Comparison of ENCODE assay signal across 24 mouse cellular contexts in genomic region chr14:8223506-8224293, GRCm38 (mm10). TPM values are rescaled to one million over a fixed set of nuclear protein-coding genes. Genes with fewer than 3 reads are reported as not detected.
A peak's percentile ranks its signal among the peaks of the same experiment; 100 is the strongest.
DNase-seq lines count a peak whose midpoint lies in the region; ATAC-seq and TF ChIP-seq lines count a peak whose summit lies in the region.
"Had no signal": no experiment of that assay in that cellular context is flagged by ENCODE, and none has a peak within 500 bp of the region (broad histone marks: within the 10 kb centered on the region; RNA-seq: fewer than 3 reads in every experiment).

No protein-coding gene starts in this region.

- peaks cover 14% of the 10 kb centered on the region for H3K36me3 ChIP-seq in liver, embryonic 12.5 days
- H3K36me3 ChIP-seq in limb, embryonic 10.5 days, result peaks cover 8% of the 10 kb centered on the region

- H3K4me1 ChIP-seq in bone marrow macrophage, adult 2 months (ENCODE audit: control insufficient read depth, insufficient read depth, low read length), result peaks cover 9% of the 10 kb centered on the region
- peaks cover 46% of the 10 kb centered on the region for H3K4me1 ChIP-seq in liver, embryonic 12.5 days
- peaks cover 5% of the 10 kb centered on the region for H3K4me1 ChIP-seq in limb, embryonic 10.5 days
- H3K4me1 ChIP-seq: embryonic facial prominence, embryonic 13.5 days had no signal

- peak; percentile 75 for ATAC-seq in liver, embryonic 12.5 days
- peak; percentile 83 for ATAC-seq in megakaryocyte progenitor cell, adult 5-6 weeks (replicated peaks; ENCODE audit: poor library complexity)
- ATAC-seq: inflammation-experienced regulatory T-cells, adult 6 months had no signal

- no peak overlapping the region for H3K9ac ChIP-seq in liver, embryonic 12.5 days
- H3K9ac ChIP-seq: embryonic facial prominence, embryonic 13.5 days; limb, embryonic 13.5 days; midbrain, embryonic 12.5 days; neural tube, embryonic 15.5 days had no signal

- H3K4me2 ChIP-seq in liver, embryonic 12.5 days, result peak overlapping the region; percentile 39
- H3K4me2 ChIP-seq: embryonic facial prominence, embryonic 13.5 days; heart, embryonic 11.5 days; limb, embryonic 13.5 days; midbrain, embryonic 12.5 days; neural tube, embryonic 15.5 days had no signal

- 0 out of 2 replicates have a peak overlapping the region, but pooled peaks have one; percentile 20 for H3K4me3 ChIP-seq in bone marrow macrophage, adult 2 months (ENCODE audit: insufficient read depth, low read length)
- H3K4me3 ChIP-seq in liver, embryonic 12.5 days, result no peak overlapping the region
- no peak overlapping the region for H3K4me3 ChIP-seq in limb, embryonic 10.5 days
- H3K4me3 ChIP-seq: embryonic facial prominence, embryonic 13.5 days; forebrain, embryonic 10.5 days; left cerebral cortex, adult 2 months; limb, embryonic 13.5 days; midbrain, embryonic 12.5 days; myocyte; neural tube, embryonic 15.5 days had no signal

- no peak for TF ChIP-seq POLR2A in bone marrow macrophage, adult 2 months (IDR thresholded peaks at IDR 0.05; ENCODE audit: borderline replicate concordance, low read depth, low read length)

- no peak for TF ChIP-seq CTCF in bone marrow macrophage, adult 2 months (IDR thresholded peaks at IDR 0.05; ENCODE audit: low read depth, low read length)

- WGBS in liver, embryonic 12.5 days (ENCODE audit: insufficient replicate concordance), result 27% methylated on average over 10 of the region's 10 CpGs
- WGBS in limb, embryonic 10.5 days, result 94% methylated on average over 10 of the region's 10 CpGs

- no peaks in the 10 kb centered on the region for H3K9me3 ChIP-seq in liver, embryonic 12.5 days (replicated peaks)
- no peaks in the 10 kb centered on the region for H3K9me3 ChIP-seq in limb, embryonic 10.5 days (replicated peaks)
- H3K9me3 ChIP-seq: embryonic facial prominence, embryonic 13.5 days; forebrain, embryonic 10.5 days; limb, embryonic 13.5 days; midbrain, embryonic 12.5 days; neural tube, embryonic 15.5 days had no signal

- peak; percentile 72 for DNase-seq in 416B (ENCODE audit: low read depth)
- no peak for DNase-seq in frontal cortex, postnatal 10 days (ENCODE audit: low spot score in 2 of 2)
- DNase-seq in limb, embryonic 10.5 days (ENCODE audit: low spot score), result no peak
- no peak for DNase-seq in testis, postnatal 10 days (ENCODE audit: low spot score)
- DNase-seq: cerebellum, adult 18-20 months; gastrocnemius, postnatal 14 days; heart, postnatal 14 days; kidney, adult 8-10 months; kidney, postnatal 25 days; retina, postnatal 1 day had no signal

- no peaks in the 10 kb centered on the region for H3K27me3 ChIP-seq in liver, embryonic 12.5 days (replicated peaks)
- H3K27me3 ChIP-seq in limb, embryonic 10.5 days (ENCODE audit: low read depth, poor library complexity, severe bottlenecking), result no peaks in the 10 kb centered on the region
- H3K27me3 ChIP-seq: embryonic facial prominence, embryonic 13.5 days; limb, embryonic 13.5 days; neural tube, embryonic 15.5 days had no signal

- no peak overlapping the region for H3K27ac ChIP-seq in bone marrow macrophage, adult 2 months (ENCODE audit: insufficient read depth, low read depth, low read length)
- no peak overlapping the region for H3K27ac ChIP-seq in liver, embryonic 12.5 days
- H3K27ac ChIP-seq in limb, embryonic 10.5 days, result no peak overlapping the region
- H3K27ac ChIP-seq: embryonic facial prominence, embryonic 13.5 days; forebrain, embryonic 10.5 days; left cerebral cortex, adult 2 months; limb, embryonic 13.5 days; midbrain, embryonic 12.5 days; neural tube, embryonic 15.5 days had no signal

RNA-seq across cellular contexts. Expression of gene Kctd6, which starts 9.8 kb away (rescaled TPM):
- 13.3 and 15.3 TPM in 2 replicates for polyA plus RNA-seq in bone marrow macrophage, adult 2 months (2012; ENCODE audit: insufficient read depth, insufficient read length, missing spikeins)
- 7.8 and 8.6 TPM in 2 replicates for polyA plus RNA-seq in liver, embryonic 12.5 days (2016; fragmentation: Nextera tagmentation; extraction: Ambion mirVana)
- 4.2 and 4.7 TPM in 2 replicates for total RNA-seq in megakaryocyte progenitor cell, adult 5-6 weeks (2015)
- 3.9 and 5.2 TPM in 2 replicates for total RNA-seq in megakaryocyte progenitor cell, adult 5-6 weeks (2017)
- polyA plus RNA-seq in limb, embryonic 10.5 days (2016; fragmentation: Nextera tagmentation; extraction: Ambion mirVana), result 8.5 and 9.7 TPM in 2 replicates

RNA-seq across cellular contexts. Expression of gene Acox2, which starts 35.5 kb away (rescaled TPM):
- polyA plus RNA-seq in bone marrow macrophage, adult 2 months (2012; ENCODE audit: insufficient read depth, insufficient read length, missing spikeins), result not detected in 2 replicates
- polyA plus RNA-seq in liver, embryonic 12.5 days (2016; fragmentation: Nextera tagmentation; extraction: Ambion mirVana), result 2.8 and 3.5 TPM in 2 replicates
- total RNA-seq in megakaryocyte progenitor cell, adult 5-6 weeks (2015), result not detected in 2 replicates
- total RNA-seq in megakaryocyte progenitor cell, adult 5-6 weeks (2017), result not detected in 2 replicates
- 0.11 TPM in 1 of 2 replicates, not detected in the other for polyA plus RNA-seq in limb, embryonic 10.5 days (2016; fragmentation: Nextera tagmentation; extraction: Ambion mirVana)
- polyA plus RNA-seq: brain, embryonic 14.5 days; C2C12; embryonic facial prominence, embryonic 13.5 days; forebrain, embryonic 10.5 days; inflammation-experienced regulatory T-cells, adult 6 months; limb, embryonic 13.5 days; midbrain, embryonic 12.5 days; neural tube, embryonic 15.5 days had no signal

RNA-seq across cellular contexts. Expression of gene Pdhb, which starts 50.9 kb away (rescaled TPM):
- 58.0 and 67.2 TPM in 2 replicates for polyA plus RNA-seq in bone marrow macrophage, adult 2 months (2012; ENCODE audit: insufficient read depth, insufficient read length, missing spikeins)
- polyA plus RNA-seq in liver, embryonic 12.5 days (2016; fragmentation: Nextera tagmentation; extraction: Ambion mirVana), result 138 and 139 TPM in 2 replicates
- total RNA-seq in megakaryocyte progenitor cell, adult 5-6 weeks (2015), result 84.6 and 98.4 TPM in 2 replicates
- total RNA-seq in megakaryocyte progenitor cell, adult 5-6 weeks (2017), result 144 and 170 TPM in 2 replicates
- polyA plus RNA-seq in limb, embryonic 10.5 days (2016; fragmentation: Nextera tagmentation; extraction: Ambion mirVana), result 208 and 229 TPM in 2 replicates
